Mouse (Mus musculus): Measurements from ENCODE around the gene Stn1.

Stn1 gene

DNA sequence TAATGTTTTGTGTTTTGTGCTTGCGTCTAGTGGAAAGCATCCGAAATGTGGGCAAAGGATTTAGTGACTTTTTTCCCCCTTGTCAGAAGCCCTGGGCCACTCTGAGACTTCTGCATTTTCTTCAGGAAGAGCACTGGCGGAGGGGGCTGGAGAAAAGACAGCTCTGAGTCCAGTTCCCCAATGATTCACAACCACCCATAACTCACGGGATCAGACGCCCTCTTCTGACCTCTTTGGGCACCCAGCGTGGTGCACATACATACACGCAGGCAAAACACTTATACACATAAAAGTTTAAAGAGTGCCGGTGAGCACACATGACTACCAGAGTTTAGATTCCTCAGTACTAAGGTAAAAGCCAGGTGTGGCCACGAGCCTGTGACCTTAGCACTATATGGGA, 71.8 kb downstream of the Stn1 start:
- DNase-seq = no peak

DNA sequence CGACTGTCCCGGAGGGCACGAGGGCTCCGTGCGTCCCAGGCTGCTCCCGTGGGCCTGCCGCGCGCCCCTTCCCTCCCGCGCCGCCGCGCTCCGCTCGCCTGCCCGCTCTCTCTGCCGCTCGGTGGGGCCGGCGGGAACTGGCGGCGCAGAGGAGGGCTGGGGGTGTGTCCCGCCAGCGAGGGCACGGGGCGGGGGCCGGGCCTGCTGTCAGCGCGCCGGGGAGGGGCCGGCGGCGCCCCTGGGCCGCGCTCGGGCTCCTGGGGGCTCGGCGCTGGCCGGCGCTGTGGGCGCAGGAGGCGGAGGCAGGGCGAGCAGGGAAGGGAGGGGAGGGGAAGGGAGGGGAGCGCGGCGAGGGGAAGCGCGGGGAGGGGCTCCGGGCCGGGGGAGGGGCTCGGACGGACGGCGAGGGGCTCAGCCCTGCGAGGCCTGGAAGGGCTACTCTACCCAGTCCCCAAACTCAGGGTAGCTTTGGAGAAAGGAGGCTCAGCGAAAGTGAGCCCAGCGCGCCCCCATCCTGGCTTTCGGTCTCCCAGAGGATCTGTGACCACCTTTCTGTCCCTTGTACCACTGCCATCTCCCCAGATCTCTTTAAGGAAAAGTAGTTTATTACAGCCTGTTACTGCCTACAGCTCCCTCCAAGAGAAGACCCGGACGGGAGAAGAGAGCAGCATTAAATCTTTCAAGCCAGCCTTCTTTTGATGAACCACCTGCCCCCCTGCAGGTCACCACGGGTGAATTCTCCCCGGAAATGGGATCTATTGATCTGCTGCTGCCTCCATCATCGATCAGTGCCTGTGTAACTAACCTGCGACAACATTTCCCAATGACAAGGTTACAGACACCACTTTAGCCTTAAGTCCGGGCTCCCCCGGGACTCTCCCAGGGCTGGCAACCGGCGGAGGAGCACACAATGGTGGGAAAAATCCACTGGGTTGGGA, 72.7 kb downstream of the Stn1 start, which contains the start of gene Sh3pxd2a:
Gene Sh3pxd2a, minus strand, starts transcription at position 98 of the 938 bp plus-strand sequence.
- peak; percentile 48 for DNase-seq

DNA sequence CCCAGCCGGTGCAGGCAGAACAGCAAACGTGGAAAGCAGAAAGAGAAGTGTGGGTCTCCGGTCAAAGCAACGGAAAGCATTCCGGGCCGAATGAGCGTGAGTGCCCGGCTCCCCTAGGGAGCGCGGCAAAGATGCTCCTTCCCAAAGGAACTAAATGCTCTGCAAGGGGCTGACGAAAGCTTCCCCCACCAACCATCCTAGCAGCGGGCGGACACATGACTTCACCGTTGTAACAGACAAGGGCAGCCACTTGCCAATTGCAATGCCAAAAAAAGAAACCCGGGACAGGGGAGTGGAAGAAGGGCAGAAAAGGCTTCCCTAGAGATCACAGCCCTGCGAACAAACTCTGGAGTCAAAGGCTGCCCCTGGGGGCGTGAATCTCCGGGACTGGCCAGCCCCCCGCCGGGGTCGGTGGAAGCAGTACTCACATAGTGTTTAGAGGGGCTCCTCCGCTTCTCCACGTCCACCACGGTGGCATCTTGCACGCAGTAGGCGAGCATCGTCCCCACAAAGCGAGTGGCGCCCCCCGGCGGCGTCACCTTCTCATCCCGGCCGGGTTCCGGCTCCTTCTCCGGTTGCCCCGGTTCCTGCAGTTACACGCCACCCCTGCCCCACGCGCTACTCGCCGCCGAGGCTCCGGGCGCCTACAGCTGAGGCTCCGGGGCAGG, 73.5 kb downstream of the Stn1 start:
- DNase-seq = peak; percentile 79

- no peak for DNase-seq
Measured at GRCm38 (mm10) chr19:47463206-47463605, 74.1 kb downstream of the Stn1 start.

DNA sequence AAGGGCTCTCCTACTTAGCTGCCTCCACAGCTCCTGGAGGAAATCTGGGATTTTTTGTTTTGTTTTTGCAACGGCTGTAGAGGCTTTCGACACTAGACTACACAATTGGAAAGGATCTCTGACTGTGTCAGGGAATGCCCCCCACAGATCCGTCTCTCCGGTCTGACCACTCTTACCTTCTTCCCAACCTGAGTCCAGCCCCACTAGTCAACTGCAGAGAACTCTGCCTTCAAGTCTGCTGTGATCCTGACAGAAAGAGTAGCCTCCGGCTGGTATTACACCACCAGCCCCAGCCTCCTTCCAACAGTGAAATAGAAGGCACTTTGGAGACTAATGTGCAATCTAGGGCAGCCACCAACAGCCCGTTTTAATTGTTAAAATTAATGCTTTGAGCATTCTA, 74.6 kb downstream of the Stn1 start:
- DNase-seq = no peak

DNA sequence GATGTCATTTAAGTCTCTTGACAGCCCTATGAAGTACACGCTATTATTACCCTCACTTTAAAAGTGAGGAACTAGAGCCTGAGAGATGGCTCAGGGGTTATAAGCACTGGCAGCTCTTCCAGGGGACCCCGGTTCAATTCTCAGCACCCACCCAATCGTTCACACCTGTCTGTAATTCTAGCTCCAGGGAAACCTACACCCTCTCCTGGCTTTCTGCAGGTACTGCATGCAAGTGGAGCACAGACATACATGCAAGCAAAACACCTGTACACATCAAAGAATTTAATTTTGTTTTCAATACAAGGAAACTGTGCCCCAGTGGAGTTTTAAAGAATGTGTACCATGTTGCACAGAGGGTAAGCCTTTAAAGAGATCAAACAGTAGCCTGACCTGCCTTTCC, 75.5 kb downstream of the Stn1 start:
- no peak for DNase-seq

DNA sequence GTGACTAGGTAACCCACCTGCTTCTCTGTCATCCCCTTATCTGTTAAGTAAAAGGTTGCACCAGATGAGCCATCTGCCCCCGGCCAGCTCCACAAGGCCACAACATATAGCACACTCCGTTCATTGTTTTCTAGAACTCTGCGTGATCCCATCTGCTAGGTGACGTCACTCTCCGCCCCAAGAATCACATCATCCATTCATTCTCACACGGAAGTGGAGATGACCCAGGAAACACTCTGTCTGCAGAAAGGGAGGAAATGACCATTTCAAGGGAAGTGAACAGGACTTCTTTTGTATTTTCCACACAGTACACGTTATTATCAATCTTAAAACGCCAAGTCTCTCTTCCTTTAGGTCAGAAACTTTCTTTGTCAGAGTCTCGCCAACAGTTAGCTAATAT, 75.9 kb downstream of the Stn1 start:
- DNase-seq = no peak

GRCm38 (mm10) chr19:47460120-47460960, 77.0 kb downstream of the Stn1 start:
- no peak for DNase-seq

DNA sequence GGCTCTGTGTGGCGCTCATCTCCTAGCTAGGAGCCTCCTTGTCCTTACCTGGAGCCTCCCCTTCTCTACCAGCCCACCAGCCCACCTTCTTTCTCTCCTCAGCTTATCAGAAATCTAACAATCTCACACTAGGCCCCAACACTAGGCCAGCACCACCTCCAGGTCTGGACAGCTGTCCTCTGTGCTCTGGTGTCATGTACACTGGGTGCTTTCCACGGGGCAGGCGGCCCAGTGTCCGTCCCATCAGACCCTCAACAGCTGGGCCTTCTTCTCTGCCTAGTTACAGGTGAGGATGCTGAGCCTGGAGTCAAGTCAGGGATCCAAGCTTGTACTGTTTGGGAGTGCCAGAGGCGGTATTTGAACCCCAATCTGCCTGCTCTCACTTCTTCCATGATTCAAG, 78.1 kb downstream of the Stn1 start:
- DNase-seq = no peak

- no peak for DNase-seq
Measured at GRCm38 (mm10) chr19:47458504-47459161, 78.7 kb downstream of the Stn1 start.

- no peak for DNase-seq
Measured at GRCm38 (mm10) chr19:47457711-47458503, 79.4 kb downstream of the Stn1 start.

- DNase-seq = no peak
Measured at GRCm38 (mm10) chr19:47456021-47456420, 81.3 kb downstream of the Stn1 start.

GRCm38 (mm10) chr19:47455001-47455755, 82.1 kb downstream of the Stn1 start:
- DNase-seq = no peak

GRCm38 (mm10) chr19:47454167-47455000, 82.9 kb downstream of the Stn1 start:
- no peak for DNase-seq

- DNase-seq = no peak
Measured at GRCm38 (mm10) chr19:47453352-47453751, 84.0 kb downstream of the Stn1 start.

GRCm38 (mm10) chr19:47452682-47453081, 84.6 kb downstream of the Stn1 start:
- no peak for DNase-seq

DNA sequence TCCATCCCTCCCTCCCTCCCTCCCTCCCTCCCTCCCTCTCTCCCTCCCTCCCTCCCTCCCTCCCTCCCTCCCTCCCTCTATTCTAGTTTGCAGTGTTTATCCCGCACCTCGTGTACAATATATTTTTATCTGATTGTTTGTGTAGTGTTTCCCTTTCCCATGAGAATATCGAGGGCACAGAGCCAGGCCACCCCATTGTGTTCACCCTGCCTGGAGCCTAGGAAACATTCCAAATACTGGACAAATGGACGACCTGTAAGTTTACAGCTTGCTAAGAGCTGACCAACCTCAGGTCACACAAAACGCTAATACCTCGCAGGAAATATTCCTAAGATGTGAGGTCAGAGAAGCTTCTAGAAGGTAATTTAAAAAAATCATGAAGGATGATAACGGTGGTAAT, 85.1 kb downstream of the Stn1 start:
- no peak for DNase-seq

DNA sequence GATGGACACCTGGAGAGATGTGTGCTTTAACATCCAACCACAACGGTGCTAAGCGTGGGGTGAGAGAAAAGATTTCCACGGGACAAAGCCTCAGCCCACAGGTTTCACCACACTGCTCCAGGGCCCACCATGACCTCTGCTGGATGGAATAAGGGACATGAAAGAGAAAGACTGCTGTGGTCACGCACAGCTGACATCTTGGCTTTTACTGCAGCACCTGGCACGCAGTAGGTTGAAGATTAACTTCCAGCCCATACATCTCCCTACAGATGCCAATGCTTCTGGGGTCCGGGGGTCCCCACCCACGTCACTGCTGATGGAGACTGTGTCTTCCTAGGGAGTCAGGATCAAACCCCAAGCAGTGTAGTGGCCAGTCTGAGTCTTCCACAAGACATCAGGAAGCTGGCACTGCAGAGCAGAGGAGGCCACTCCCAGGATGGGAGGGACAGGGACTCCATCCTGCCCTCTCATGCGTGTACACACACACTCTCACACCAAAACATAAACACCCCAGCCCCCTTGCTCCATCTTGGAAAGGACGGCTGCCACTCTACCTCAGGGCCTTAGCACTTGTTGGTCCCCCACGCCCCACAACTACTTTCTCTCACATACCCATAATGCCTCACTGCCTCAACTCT, 85.7 kb downstream of the Stn1 start:
- DNase-seq = no peak
